8 mouse cellular contexts compared by ENCODE assay signal in the genomic region with DNA sequence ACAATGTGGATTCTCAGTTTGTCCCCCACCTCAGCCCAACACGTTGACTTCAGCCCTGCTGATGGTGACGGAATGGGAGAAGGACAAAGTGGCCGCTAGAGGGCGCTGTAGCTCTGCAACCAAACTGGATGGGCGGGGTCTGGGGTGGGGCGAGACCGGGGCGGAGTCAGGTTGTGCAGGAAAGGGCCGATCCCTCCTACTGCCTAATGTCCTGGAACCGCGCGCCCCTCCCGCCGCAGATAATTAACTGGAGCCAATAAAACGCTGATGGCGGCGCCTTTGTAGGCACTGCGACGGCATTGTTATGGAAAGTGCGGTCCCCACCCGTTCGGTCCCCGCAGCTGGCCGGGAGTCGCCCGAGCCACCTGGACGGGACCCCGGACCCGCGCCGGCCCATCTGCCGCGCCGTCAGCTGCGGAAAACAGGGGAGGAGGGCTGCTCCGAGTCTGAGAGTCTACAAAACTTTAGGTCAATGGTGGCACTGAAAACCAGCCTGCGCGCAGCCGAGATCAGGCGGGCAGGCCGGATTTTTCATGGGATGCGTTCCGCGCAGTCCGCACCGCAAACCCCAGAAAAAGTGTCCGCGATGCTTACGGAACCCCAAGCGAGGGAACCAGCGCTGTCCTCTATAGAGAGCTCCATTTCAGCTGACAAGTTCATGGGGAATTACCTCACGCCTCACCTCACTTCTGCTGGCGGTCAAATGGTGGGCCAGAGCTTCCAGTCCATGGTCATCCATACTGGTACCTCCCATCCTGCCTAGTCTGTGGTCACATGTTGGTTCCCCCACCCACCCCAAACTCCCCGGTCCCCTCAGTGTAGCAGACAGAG. TPM values are rescaled to one million over a fixed set of nuclear protein-coding genes. Genes with fewer than 3 reads are reported as not detected.
DNase-seq lines count a peak whose midpoint lies in the region; ATAC-seq and TF ChIP-seq lines count a peak whose summit lies in the region.

No protein-coding gene starts in this region.

- TF ChIP-seq CTCF in gastrocnemius, adult 2 months (IDR thresholded peaks at IDR 0.05) = peak; percentile 83
- peak; percentile 96 for TF ChIP-seq CTCF in hindbrain, postnatal 0 days (IDR thresholded peaks at IDR 0.05; ENCODE audit: low read depth)

- no peaks in the 10 kb centered on the region for H3K27me3 ChIP-seq in hindbrain, postnatal 0 days (ENCODE audit: insufficient read depth, low read length)

- peak; percentile 94 for ATAC-seq in activated CD4-positive, CD25-positive, alpha-beta regulatory T cell, adult 4 months
- peak; percentile 88 for ATAC-seq in common myeloid progenitor, adult 5-6 weeks (replicated peaks; ENCODE audit: low read depth, poor library complexity, severe bottlenecking)
- peak; percentile 92 for ATAC-seq in hindbrain, postnatal 0 days

- peak overlapping the region; percentile 54 for H3K9ac ChIP-seq in hindbrain, postnatal 0 days (replicated peaks; ENCODE audit: low read length)

- peak; percentile 90 for DNase-seq in gastrocnemius, adult 2 months
- peak; percentile 96 for DNase-seq in hindbrain, postnatal 0 days (ENCODE audit: low spot score)
- DNase-seq in left cerebral cortex, adult 18-20 months (ENCODE audit: low spot score in 2 of 2) = peak; percentile 86 to 92
- peak; percentile 83 to 88 for DNase-seq in lung, postnatal 4 days
- peak; percentile 90 for DNase-seq in retina, postnatal 7 days (ENCODE audit: low read depth, low spot score)
- peak; percentile 58 to 71 for DNase-seq in urinary bladder, adult 18-20 months (ENCODE audit: low spot score in 2 of 2)

- H3K4me1 ChIP-seq in hindbrain, postnatal 0 days (ENCODE audit: insufficient read depth, low read length) = no peaks in the 10 kb centered on the region

- H3K36me3 ChIP-seq in hindbrain, postnatal 0 days (ENCODE audit: insufficient read depth, low read length) = no peaks in the 10 kb centered on the region

- peak overlapping the region; percentile 66 for H3K27ac ChIP-seq in gastrocnemius, adult 2 months
- no peak overlapping the region for H3K27ac ChIP-seq in hindbrain, postnatal 0 days

- no peaks in the 10 kb centered on the region for H3K9me3 ChIP-seq in hindbrain, postnatal 0 days (ENCODE audit: low read length)

- intact Hi-C loops in gastrocnemius, adult 2 months (cut with DNase I) = loop anchor here (1.0 to 10.0 kb wide), 4 partner anchors 59 to 338 kb away; a partner anchor contains a TSS

- peak overlapping the region; percentile 97 for H3K4me2 ChIP-seq in hindbrain, postnatal 0 days (ENCODE audit: low read depth, low read length)

- WGBS in hindbrain, postnatal 0 days = under 1% methylated on average over 50 of the region's 54 CpGs

- peak overlapping the region; percentile 89 for H3K4me3 ChIP-seq in gastrocnemius, adult 2 months
- H3K4me3 ChIP-seq in hindbrain, postnatal 0 days (ENCODE audit: low read length) = peak overlapping the region; percentile 50

RNA-seq across cellular contexts. Expression of a gene that starts 33.2 kb away (rescaled TPM):
- 1 to 10 TPM; 7.3 to 8.4 TPM for polyA plus RNA-seq in activated CD4-positive, CD25-positive, alpha-beta regulatory T cell, adult 4 months (2017; shearing (Covaris generic))
- 0.87 and 1.1 TPM in 2 replicates for total RNA-seq in common myeloid progenitor, adult 5-6 weeks (2017)
- total RNA-seq in gastrocnemius, adult 2 months (2021) = 1 to 10 TPM in 1 of 2 experiments, under 1 TPM in 1; 0.69 to 1.6 TPM
- total RNA-seq in hindbrain, postnatal 0 days (2014; rRNA removed) = 2.7 and 3.1 TPM in 2 replicates
- 2.6 and 2.7 TPM in 2 replicates for polyA plus RNA-seq in hindbrain, postnatal 0 days (2015; fragmentation: Nextera tagmentation; extraction: Ambion mirVana)
- 1 to 10 TPM; 2.1 to 2.8 TPM for total RNA-seq in left cerebral cortex, adult 18-20 months (2021)

RNA-seq across cellular contexts. Expression of a gene that starts 49.4 kb away (rescaled TPM):
- polyA plus RNA-seq in activated CD4-positive, CD25-positive, alpha-beta regulatory T cell, adult 4 months (2017; shearing (Covaris generic)) = 10 to 100 TPM; 15.2 to 27.5 TPM
- total RNA-seq in common myeloid progenitor, adult 5-6 weeks (2017) = 3.4 and 6.7 TPM in 2 replicates
- total RNA-seq in gastrocnemius, adult 2 months (2021) = 1 to 10 TPM; 1.8 to 2.6 TPM
- 25.4 and 27.3 TPM in 2 replicates for total RNA-seq in hindbrain, postnatal 0 days (2014; rRNA removed)
- 35.8 and 36.5 TPM in 2 replicates for polyA plus RNA-seq in hindbrain, postnatal 0 days (2015; fragmentation: Nextera tagmentation; extraction: Ambion mirVana)
- total RNA-seq in left cerebral cortex, adult 18-20 months (2021) = 1 to 10 TPM; 7.4 to 7.6 TPM

RNA-seq across cellular contexts. Expression of a gene that starts 51.9 kb away (rescaled TPM):
- polyA plus RNA-seq in activated CD4-positive, CD25-positive, alpha-beta regulatory T cell, adult 4 months (2017; shearing (Covaris generic)) = not detected
- total RNA-seq in common myeloid progenitor, adult 5-6 weeks (2017) = not detected in 2 replicates
- total RNA-seq in gastrocnemius, adult 2 months (2021) = not detected
- total RNA-seq in hindbrain, postnatal 0 days (2014; rRNA removed) = 13.3 and 18.4 TPM in 2 replicates
- 4.1 and 4.4 TPM in 2 replicates for polyA plus RNA-seq in hindbrain, postnatal 0 days (2015; fragmentation: Nextera tagmentation; extraction: Ambion mirVana)
- 10 to 100 TPM; 20.5 to 20.7 TPM for total RNA-seq in left cerebral cortex, adult 18-20 months (2021)

Comparison
In these comparisons a context has a peak if more than half of its experiments do, and no peak if none do; other contexts are left out.
1. RNA of a gene that starts 51.9 kb away (total RNA-seq): 20.5 to 20.7 TPM in left cerebral cortex, adult 18-20 months and 13.3 to 18.4 TPM in hindbrain, postnatal 0 days; not detected in common myeloid progenitor, adult 5-6 weeks and not detected in gastrocnemius, adult 2 months; every median in the first group is over 10 times any median in the second.
2. Peak in every context shown above with its lines, with median percentiles within 50 percentile points of each other: ATAC-seq and DNase-seq.